Mouse (Mus musculus): ENCODE measurements at regions not wholly inside any gene's neighbourhood (a gene's known extent, or its start where the extent isn't known, plus 50 kb on each side); places are given as distances from the start of the nearest gene placed in this dataset.

- no peak overlapping the region for H3K4me3 ChIP-seq
- no peak overlapping the region for H3K9ac ChIP-seq
- WGBS = 35% methylated on average over 17 of the region's 17 CpGs
- no peak for ATAC-seq (ENCODE audit: low FRiP score, low read depth)
- H3K36me3 ChIP-seq = no peaks in the 10 kb centered on the region
- H3K9me3 ChIP-seq = no peaks in the 10 kb centered on the region
- no peak overlapping the region for H3K4me2 ChIP-seq (replicated peaks)
- H3K27me3 ChIP-seq = 0 out of 2 replicates have a peak, but pooled peaks cover 11% of the 10 kb centered on the region
- H3K4me1 ChIP-seq = no peaks in the 10 kb centered on the region; the same call in 1 of the 2 replicates
- no peak overlapping the region for H3K27ac ChIP-seq
Observed at GRCm38 (mm10) chr6:116767738-116768522, 51.2 kb upstream of the Tmem72 start.

GRCm38 (mm10) chr6:116774954-116775675, 58.4 kb upstream of the Tmem72 start:
- H3K36me3 ChIP-seq = no peaks in the 10 kb centered on the region
- H3K4me3 ChIP-seq = no peak overlapping the region
- H3K27me3 ChIP-seq = no peaks in the 10 kb centered on the region
- H3K9me3 ChIP-seq = no peaks in the 10 kb centered on the region
- ATAC-seq (ENCODE audit: low FRiP score, low read depth) = no peak
- 62% methylated on average over 12 of the region's 12 CpGs for WGBS
- no peak overlapping the region for H3K4me2 ChIP-seq (replicated peaks)
- 0 out of 2 replicates have a peak, but pooled peaks cover 6% of the 10 kb centered on the region for H3K4me1 ChIP-seq
- H3K9ac ChIP-seq = no peak overlapping the region
- no peak overlapping the region for H3K27ac ChIP-seq

GRCm38 (mm10) chr6:116786553-116787335, 70.0 kb upstream of the Tmem72 start:
- H3K36me3 ChIP-seq = no peaks in the 10 kb centered on the region
- no peak overlapping the region for H3K9ac ChIP-seq
- H3K4me1 ChIP-seq = no peaks in the 10 kb centered on the region
- no peak for ATAC-seq (ENCODE audit: low FRiP score, low read depth)
- H3K27me3 ChIP-seq = no peaks in the 10 kb centered on the region
- no peak overlapping the region for H3K27ac ChIP-seq
- 63% methylated on average over 3 of the region's 3 CpGs for WGBS
- no peak overlapping the region for H3K4me2 ChIP-seq (replicated peaks)
- no peaks in the 10 kb centered on the region; the same call in 1 of the 2 replicates for H3K9me3 ChIP-seq
- no peak overlapping the region for H3K4me3 ChIP-seq

- Histone ChIP-seq H3K9me3 (no peaks in the 10 kb centered on the region), H3K9ac (no peak overlapping the region), H3K4me3 (no peak overlapping the region), H3K4me1 (peaks cover 17% of the 10 kb centered on the region; the same call in 1 of the 2 replicates), H3K27me3 (peaks cover 3% of the 10 kb centered on the region; the same call in 1 of the 2 replicates), H3K4me2 (replicated peaks) (no peak overlapping the region), H3K36me3 (no peaks in the 10 kb centered on the region), H3K27ac (no peak overlapping the region)
- ATAC-seq (ENCODE audit: low FRiP score, low read depth) = no peak
- WGBS = 11% methylated on average over 4 of the region's 4 CpGs
Observed at GRCm38 (mm10) chr6:116793321-116793960, 76.7 kb upstream of the Tmem72 start.

GRCm38 (mm10) chr6:116793961-116794336, 77.2 kb upstream of the Tmem72 start:
- H3K36me3 ChIP-seq = no peaks in the 10 kb centered on the region
- WGBS = 11% methylated on average over 9 of the region's 9 CpGs

GRCm38 (mm10) chr6:116821215-116821912, 104.7 kb upstream of the Tmem72 start:
- Histone ChIP-seq H3K4me1 (peaks cover 11% of the 10 kb centered on the region), H3K36me3 (no peaks in the 10 kb centered on the region), H3K9me3 (no peaks in the 10 kb centered on the region), H3K9ac (no peak overlapping the region), H3K4me2 (replicated peaks) (no peak overlapping the region), H3K4me3 (no peak overlapping the region), H3K27me3 (no peaks in the 10 kb centered on the region), H3K27ac (peak overlapping the region; percentile 22; the same call in 1 of the 2 replicates)
- 47% methylated on average over 12 of the region's 12 CpGs for WGBS
- no peak for ATAC-seq (ENCODE audit: low FRiP score, low read depth)

More at GRCm38 (mm10) chr6:116793961-116794336, 77.2 kb upstream of the Tmem72 start:
- H3K27me3 ChIP-seq = peaks cover 3% of the 10 kb centered on the region; the same call in 1 of the 2 replicates
- H3K27ac ChIP-seq = no peak overlapping the region
- ATAC-seq (ENCODE audit: low FRiP score, low read depth) = no peak
- no peak overlapping the region for H3K4me3 ChIP-seq
- no peak overlapping the region for H3K9ac ChIP-seq
- no peak overlapping the region for H3K4me2 ChIP-seq (replicated peaks)
- peaks cover 17% of the 10 kb centered on the region; the same call in 1 of the 2 replicates for H3K4me1 ChIP-seq
- H3K9me3 ChIP-seq = no peaks in the 10 kb centered on the region

- peaks cover 13% of the 10 kb centered on the region for H3K4me1 ChIP-seq
- H3K9ac ChIP-seq = no peak overlapping the region
- 91% methylated on average over 6 of the region's 6 CpGs for WGBS
- no peak overlapping the region for H3K4me3 ChIP-seq
- no peaks in the 10 kb centered on the region for H3K36me3 ChIP-seq
- no peaks in the 10 kb centered on the region for H3K27me3 ChIP-seq
- H3K27ac ChIP-seq = no peak overlapping the region
- no peak for ATAC-seq (ENCODE audit: low FRiP score, low read depth)
- H3K4me2 ChIP-seq (replicated peaks) = no peak overlapping the region
- H3K9me3 ChIP-seq = no peaks in the 10 kb centered on the region
Observed at GRCm38 (mm10) chr6:116822605-116823004, 105.9 kb upstream of the Tmem72 start.

GRCm38 (mm10) chr6:116825628-116826027, 108.9 kb upstream of the Tmem72 start:
- Histone ChIP-seq H3K4me2 (replicated peaks) (no peak overlapping the region), H3K27me3 (no peaks in the 10 kb centered on the region), H3K4me3 (no peak overlapping the region), H3K36me3 (no peaks in the 10 kb centered on the region), H3K9me3 (no peaks in the 10 kb centered on the region), H3K4me1 (peaks cover 13% of the 10 kb centered on the region), H3K9ac (no peak overlapping the region), H3K27ac (no peak overlapping the region)
- 85% methylated on average over 2 of the region's 2 CpGs for WGBS
- ATAC-seq (ENCODE audit: low FRiP score, low read depth) = no peak

- Histone ChIP-seq H3K9me3 (no peaks in the 10 kb centered on the region), H3K4me1 (peaks cover 13% of the 10 kb centered on the region), H3K27me3 (no peaks in the 10 kb centered on the region), H3K36me3 (no peaks in the 10 kb centered on the region), H3K27ac (no peak overlapping the region; the same call in 1 of the 2 replicates), H3K9ac (no peak overlapping the region), H3K4me2 (replicated peaks) (no peak overlapping the region), H3K4me3 (no peak overlapping the region)
- ATAC-seq (ENCODE audit: low FRiP score, low read depth) = peak; percentile 61; the same call in 1 of the 2 replicates
- WGBS = 31% methylated on average over 2 of the region's 2 CpGs
Observed at GRCm38 (mm10) chr6:116829341-116829740, 112.6 kb upstream of the Tmem72 start.

- 84% methylated on average over 11 of the region's 11 CpGs for WGBS
- Histone ChIP-seq H3K9ac (no peak overlapping the region), H3K27me3 (no peaks in the 10 kb centered on the region), H3K9me3 (no peaks in the 10 kb centered on the region; the same call in 1 of the 2 replicates), H3K4me3 (no peak overlapping the region), H3K4me1 (no peaks in the 10 kb centered on the region), H3K36me3 (no peaks in the 10 kb centered on the region), H3K27ac (no peak overlapping the region), H3K4me2 (replicated peaks) (no peak overlapping the region)
- ATAC-seq (ENCODE audit: low FRiP score, low read depth) = no peak
Observed at GRCm38 (mm10) chr6:116845990-116846862, 129.5 kb upstream of the Tmem72 start.

All from limb, embryonic 13.5 days (tissue).